Mouse (Mus musculus) lung, adult 2 months (tissue): ENCODE measurements around the gene Abcd3.

Experiments used
- CTCF ChIP-seq: fragments of 200-500 bp; IDR thresholded peaks from 2 replicates; pipeline ENCODE4 v1.5.1; 2011; ENCODE audit warnings: mild to moderate bottlenecking, low read length, control low read depth; ENCODE audit not compliant: insufficient read depth
- POLR2A ChIP-seq: fragments of 200-500 bp; IDR thresholded peaks from 2 replicates; pipeline ENCODE4 v1.6.1; 2011; ENCODE audit warnings: low read depth, mild to moderate bottlenecking, control low read depth, low read length, borderline replicate concordance; ENCODE audit errors: extremely low read depth

DNA sequence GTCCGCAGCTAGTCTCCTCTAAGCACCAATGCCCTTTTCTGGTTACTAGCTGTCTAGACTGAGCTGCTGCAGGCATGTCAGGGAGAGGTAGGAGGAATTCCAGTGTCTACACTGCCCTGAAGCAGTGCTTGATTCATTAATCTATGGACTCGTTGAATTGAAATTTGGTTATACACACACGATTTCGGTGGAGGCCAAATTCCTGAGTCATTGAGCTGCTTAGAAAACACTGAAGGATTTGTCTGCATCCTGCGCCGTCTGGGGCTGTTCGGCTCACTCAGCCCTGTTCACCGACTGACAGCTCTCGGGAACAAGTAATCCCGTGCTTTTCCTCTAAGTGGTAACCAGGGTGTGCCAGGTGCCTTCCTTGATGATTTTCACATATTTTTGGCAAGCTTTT, 89.5 kb downstream of the Abcd3 start:
- TF ChIP-seq CTCF (no peak), POLR2A (no peak)
